Mouse (Mus musculus) cerebellum, postnatal 4 days (tissue): Measurements from ENCODE around the gene Clec4a1.
A peak's percentile ranks its signal among the peaks of the same experiment; 100 is the strongest.

Source experiments
- DNase-seq, 2 experiments: peaks; one replicate each; pipeline ENCODE4 v3.0.0; 2022; ENCODE audit warnings: low spot score in 2 of 2, mixed read lengths in 1 of 2

Gene Clec4a1

GRCm38 (mm10) chr6:122921451-122921850 lies at the start of gene Clec4a1:
Clec4a1 (plus strand) TSS chr6:122921848.
- DNase-seq: no peak

- DNase-seq: no peak
Observed at GRCm38 (mm10) chr6:122872800-122873199, 48.8 kb upstream of the Clec4a1 start.

DNA sequence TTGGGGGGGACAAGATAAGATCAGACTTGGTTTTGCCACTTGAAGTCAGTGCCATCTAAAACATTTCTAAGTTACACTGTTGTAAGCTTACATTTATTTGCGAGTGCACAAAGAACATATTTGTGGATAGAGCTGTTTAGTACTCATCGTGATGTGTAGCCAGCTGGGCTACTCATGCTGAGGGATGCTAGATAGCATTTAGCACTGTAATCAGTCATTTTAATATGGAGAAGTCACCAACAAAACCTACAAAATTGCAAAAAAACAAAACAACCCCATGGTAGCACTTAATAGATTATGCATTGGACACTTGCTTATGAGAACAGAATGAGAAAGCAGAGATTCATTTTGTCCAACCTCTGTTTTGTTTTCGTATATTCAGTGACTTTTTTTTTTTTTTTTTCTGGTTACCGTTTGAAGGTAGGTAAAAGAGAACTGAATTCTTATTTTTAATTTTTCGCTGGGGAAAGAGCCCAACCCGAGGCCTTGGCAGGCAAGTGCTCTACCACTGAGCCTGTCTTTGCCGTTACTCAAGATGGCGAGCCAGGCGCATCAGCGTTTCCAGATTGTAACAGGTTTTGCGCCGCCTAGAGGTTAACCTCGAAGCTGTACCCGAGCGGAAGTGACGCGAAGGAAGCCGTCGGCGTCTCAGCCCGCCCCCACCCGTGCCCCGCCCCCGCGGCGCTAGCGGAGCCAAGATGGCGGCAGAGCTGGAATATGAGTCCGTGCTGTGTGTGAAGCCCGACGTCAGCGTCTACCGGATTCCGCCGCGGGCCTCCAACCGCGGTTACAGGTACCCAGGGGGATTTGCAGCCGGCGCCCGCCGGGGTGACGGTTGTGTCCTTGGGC lies 47.6 kb upstream of the Clec4a1 start, which contains the start of gene Necap1:
TSS of gene Necap1 (plus strand) at position 604 of the 849 bp plus-strand sequence.
- peak; percentile 97 to 99 for DNase-seq

- peak in 1 of 2 experiments; percentile 25 for DNase-seq
Observed at GRCm38 (mm10) chr6:122874720-122875389, 46.8 kb upstream of the Clec4a1 start.

- no peak for DNase-seq
Observed at GRCm38 (mm10) chr6:122879141-122879735, 42.4 kb upstream of the Clec4a1 start.

GRCm38 (mm10) chr6:122879781-122880505 lies 41.7 kb upstream of the Clec4a1 start:
- no peak for DNase-seq

DNA sequence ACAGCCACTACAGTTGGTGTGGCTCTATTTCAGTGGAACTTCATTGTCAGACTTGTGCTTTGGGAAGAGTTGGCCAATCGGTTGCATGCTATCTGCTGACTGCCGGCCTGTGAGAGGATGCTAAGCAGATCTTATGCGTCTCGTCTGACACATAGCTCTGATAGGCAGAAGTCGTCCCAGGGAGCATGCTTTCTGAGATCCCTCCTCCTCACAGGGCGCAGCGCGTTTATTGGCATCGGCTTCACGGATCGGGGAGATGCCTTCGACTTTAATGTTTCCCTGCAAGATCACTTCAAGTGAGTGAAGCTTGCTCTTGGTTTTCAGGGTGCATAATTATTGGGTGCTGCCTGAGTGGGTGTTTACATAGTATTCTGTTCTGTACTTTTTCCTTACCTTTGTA lies 40.4 kb upstream of the Clec4a1 start:
- no peak for DNase-seq

GRCm38 (mm10) chr6:122883603-122884002 lies 38.0 kb upstream of the Clec4a1 start:
- no peak for DNase-seq

DNA sequence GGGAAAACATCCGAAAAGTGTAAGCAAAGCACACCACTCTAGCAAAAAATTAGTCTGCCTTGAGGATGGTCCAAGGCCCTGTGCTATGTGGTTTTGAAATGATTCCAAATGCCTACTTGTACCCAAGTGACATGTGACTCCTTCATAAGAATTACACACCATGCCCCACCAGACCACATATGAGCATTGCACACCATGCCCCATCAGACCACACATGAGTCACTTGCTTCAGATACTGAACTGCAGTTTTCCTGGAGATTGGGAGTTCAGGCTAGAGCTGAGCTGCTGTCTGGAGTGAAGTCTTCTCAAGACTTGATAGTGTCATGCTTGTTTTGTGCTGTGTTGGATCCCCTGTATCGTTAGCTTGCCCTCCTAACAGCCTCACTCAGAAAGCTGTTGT lies 32.0 kb upstream of the Clec4a1 start:
- DNase-seq: no peak

DNA sequence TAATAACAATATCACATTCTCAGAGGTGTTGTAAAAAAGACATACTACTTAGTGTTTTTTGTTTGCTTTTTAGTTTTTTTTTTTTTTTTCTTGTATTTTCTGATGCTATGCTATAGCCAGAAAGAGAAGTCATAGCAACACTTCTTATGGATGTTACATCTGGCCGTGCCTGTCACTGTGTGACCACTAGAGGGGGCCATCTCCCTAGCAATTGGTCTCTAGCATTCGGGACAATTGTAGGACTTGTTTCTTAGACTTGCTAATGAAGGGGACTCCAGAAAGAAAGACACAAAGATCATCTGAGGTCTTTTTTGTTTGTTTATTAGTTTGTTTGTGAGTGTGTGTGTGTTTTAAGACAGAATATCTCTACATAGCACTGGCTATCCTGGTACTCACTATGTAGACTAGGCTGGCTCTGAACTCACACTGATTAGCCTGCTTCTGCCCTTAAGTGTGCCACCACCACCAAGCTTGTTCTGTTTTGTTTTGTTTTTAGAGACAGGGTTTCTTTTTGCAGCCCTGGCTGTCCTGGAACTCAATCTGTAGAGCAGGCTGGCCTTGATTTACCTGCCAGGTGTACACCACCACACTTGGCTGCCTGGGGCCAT lies 29.1 kb upstream of the Clec4a1 start:
- DNase-seq: peak; percentile 47 to 73

DNA sequence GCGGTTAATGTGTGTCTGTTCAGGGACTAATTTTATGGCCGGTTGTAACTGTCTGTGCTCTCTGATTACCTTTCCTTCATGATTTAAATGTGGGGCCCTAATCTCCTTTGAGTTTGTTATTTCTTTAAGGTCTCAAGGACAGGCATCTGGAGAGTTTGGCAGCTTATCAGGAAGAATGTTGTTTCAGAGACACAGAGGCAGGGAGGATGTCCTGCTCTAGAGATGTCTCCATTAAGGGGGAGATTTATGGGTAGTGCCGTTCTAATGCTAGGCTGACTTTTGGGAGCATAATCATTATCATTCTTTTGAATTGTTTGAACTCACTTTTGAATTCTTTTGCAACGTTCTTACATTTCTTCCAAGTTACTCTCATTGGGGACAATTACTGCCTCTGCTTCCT lies 1.7 kb upstream of the Clec4a1 start:
- no peak for DNase-seq

DNA sequence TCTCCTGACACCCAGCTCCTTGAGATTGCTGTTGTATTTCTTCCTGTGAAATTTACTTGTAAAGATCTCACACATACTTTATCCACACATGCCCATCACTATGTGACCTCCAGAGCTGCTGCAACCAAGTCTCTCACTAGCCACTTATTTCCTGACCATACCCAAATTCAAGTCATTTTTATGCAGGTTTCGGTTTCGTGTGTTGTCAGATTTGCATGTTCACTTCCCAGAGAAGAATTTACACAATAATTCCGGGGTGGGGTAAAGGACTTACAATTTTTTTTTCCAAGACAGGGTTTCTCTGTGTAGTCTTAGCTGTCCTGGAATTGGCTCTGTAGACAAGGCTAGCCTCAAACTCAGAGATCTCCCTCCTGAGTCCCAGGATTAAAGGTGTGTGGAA lies 13.2 kb downstream of the Clec4a1 start:
- DNase-seq: no peak

- DNase-seq: no peak
Observed at GRCm38 (mm10) chr6:122939618-122940017, 18.0 kb downstream of the Clec4a1 start.

GRCm38 (mm10) chr6:122946760-122947159 lies 25.1 kb downstream of the Clec4a1 start:
- no peak for DNase-seq

DNA sequence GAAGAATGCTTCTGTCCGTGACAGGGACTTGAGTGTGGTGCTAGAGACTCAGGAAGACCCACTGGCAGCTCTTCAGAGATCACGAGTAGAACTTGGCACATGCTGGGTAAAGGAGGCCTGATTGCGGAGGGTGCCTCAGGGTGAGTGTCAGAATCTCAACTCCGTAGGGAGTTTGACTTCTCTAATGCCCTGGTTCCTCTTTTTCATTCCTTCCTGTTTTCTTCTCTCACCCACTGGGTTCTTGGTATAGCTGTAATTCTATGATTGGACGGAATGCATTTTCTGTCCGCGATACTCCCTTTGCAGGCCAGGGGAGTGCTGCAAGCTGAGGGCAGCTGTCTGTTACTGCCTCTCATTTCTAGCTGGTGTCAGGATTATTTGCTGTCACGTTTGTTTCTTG lies 30.8 kb downstream of the Clec4a1 start, which contains the start of gene Clec4a3:
TSS of gene Clec4a3 (plus strand) at position 115 of the 400 bp plus-strand sequence.
- no peak for DNase-seq

GRCm38 (mm10) chr6:122964562-122964961 lies 42.9 kb downstream of the Clec4a1 start:
- DNase-seq: no peak

DNA sequence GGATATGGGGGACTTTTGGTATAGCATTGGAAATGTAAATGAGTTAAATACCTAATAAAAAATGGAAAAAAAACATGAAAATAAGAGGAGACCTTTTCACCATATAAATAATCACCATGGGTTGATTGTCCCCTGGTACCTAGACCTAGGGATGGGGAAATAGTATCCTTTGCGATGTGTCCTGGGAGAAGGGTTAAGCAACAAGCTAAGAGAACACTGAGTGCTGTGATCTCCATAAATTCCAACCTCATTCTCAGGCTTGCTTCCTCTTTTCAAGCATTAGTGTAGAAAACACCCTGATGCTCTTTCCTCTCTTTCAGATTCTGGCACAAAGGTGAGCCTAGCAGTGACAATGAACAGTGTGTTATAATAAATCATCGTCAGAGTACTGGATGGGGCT lies 47.4 kb downstream of the Clec4a1 start:
- no peak for DNase-seq
